Mouse (Mus musculus): ENCODE data around the gene Grap2.
A peak's percentile ranks its signal among the peaks of the same experiment; 100 is the strongest.

The Grap2 gene

GRCm38 (mm10) chr15:80683990-80684389 is 111.6 kb downstream of the Grap2 start:
- DNase-seq (ENCODE audit: low spot score) = no peak

DNA sequence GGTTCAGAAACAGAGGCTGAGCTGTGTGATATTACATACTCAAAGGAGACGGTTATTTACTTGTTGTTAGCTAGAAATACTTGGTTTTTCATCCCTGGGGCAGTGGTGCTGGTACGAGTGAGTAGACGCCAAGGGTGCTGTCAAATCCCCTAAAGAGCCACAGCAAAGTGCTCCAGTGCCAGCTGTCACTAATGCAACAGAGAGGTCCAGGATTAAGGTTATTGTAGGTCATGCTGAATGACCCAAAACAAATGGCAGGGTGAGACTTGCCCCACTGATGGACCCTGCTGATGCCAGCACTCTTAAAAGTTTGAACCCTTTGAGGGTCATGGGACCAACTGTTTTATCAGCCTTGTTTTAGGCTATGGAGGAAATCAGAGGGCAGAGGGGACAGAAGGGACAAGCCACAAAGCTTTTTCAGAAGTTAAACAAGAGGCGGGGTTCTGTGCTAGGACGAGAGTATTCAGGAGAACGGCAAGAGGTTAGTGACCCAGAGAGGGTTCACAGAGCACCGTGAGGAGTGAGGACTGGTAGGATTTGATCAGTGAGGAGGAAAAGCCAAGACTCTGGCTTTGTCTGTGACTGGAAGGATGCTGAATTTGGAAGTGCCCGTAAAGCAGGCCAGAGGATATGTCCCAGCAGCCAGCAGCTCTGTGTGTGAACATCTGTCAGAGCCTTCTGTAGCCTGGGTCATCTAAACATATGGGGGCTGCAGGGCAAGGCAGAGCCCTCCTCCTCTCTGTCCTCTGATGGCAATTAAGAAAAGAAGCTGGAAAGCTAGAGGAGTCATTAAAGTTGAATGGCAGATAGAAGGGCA is 112.6 kb downstream of the Grap2 start:
- no peak for DNase-seq (ENCODE audit: low spot score)

GRCm38 (mm10) chr15:80685603-80685895 is 113.2 kb downstream of the Grap2 start:
- no peak for DNase-seq (ENCODE audit: low spot score)

DNA sequence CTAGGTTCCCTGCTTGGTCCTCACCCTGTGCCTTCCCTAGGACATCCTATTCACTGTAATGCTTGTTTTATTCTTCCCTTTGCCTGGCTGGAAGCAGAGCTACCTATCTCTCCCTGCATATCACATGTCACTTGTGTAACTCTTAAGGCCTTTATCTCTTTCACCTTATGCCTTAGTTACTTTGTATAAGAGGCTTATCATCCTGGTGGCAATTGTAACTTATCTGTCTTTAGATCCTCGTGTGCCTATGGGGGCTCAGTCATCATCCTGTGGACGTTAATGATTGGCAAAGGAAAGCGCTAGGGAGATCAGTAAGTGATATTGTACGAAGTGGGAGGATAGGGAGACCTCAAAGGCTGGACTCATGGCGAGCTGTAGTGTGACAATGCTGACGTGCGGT is 116.1 kb downstream of the Grap2 start:
- no peak for DNase-seq (ENCODE audit: low spot score)

- no peak for DNase-seq (ENCODE audit: low spot score)
These were observed 121.1 kb downstream of the Grap2 start for GRCm38 (mm10) chr15:80693492-80693891.

GRCm38 (mm10) chr15:80694125-80694910 is 121.9 kb downstream of the Grap2 start:
- DNase-seq (ENCODE audit: low spot score) = peak; percentile 72

DNA sequence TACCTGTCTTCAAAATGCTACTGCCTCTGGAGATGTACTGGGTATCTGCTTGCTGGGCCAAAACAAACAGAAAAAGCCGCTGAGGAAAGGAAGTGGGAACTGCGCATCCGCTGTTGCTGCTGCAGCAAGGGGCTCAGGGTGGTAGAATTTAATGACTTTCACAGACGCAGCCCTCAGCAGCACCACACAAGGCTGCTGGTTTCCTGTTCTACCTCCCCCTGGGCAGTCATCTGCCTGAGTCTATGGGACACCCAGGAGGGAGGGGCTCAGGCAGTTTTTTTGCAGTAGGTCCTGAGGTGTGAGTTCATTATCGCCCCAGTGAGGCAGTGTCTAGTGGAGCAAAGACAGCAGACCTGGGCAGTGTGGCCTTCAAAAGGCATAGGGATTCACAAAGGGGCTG is 125.2 kb downstream of the Grap2 start:
- DNase-seq (ENCODE audit: low spot score) = no peak

- no peak for DNase-seq (ENCODE audit: low spot score)
These were observed 129.3 kb downstream of the Grap2 start for GRCm38 (mm10) chr15:80701481-80702257.

All from left cerebral cortex, adult 11 months (tissue).